ENCODE assay signal across 8 mouse cellular contexts in the genomic region with DNA sequence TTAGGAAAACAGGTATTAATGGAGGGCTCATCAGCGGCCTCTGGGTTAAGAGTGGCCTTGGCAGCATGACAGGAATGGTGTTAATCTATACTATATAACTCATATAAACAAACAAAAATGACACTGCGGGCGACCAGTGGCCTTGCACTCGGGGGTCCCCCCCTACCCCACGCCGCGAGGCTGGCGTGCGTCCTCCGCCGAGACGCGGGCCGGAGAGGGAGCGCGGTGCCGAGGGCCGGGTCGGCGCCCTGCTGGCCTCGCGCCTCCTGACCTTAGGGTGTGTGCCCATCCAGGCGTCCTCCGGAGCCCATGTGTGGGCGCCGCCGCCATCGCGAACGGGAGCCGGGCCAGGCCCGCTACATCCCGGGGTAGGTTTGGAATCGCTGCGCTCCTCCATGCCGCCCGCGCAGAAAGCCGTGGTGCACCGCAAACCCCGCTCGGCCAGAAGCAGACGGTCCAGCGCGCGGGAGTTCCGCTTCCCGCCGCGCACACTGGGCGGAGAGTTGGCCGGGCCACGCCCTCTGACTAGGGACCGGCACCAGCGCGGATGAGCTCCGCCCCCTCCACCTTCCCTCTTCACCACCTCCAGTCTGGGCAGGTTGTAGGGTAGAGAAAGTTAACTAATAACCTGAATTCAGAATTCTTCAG. TPM values are rescaled to one million over a fixed set of nuclear protein-coding genes. Genes with fewer than 3 reads are reported as not detected.
A peak's percentile ranks its signal among the peaks of the same experiment; 100 is the strongest.
DNase-seq lines count a peak whose midpoint lies in the region; ATAC-seq lines count a peak whose summit lies in the region.

A gene (minus strand): TSS at position 501 of the 648 bp plus-strand sequence.

- H3K27ac ChIP-seq in intestine, embryonic 14.5 days (ENCODE audit: low read depth): no peak within 1 kb of the TSS

- peak within 1 kb of the TSS; percentile 87 for H3K4me2 ChIP-seq in intestine, embryonic 14.5 days (ENCODE audit: low read length)

- H3K9me3 ChIP-seq in intestine, embryonic 14.5 days (ENCODE audit: control insufficient read depth, low read length): no peaks in the 10 kb centered on the region

- H3K36me3 ChIP-seq in intestine, embryonic 14.5 days (ENCODE audit: control insufficient read depth, insufficient read depth, low read length): peaks cover 19% of the 10 kb centered on the region; the same call in 1 of the 2 replicates

- DNase-seq in adrenal gland, adult 18-20 months (ENCODE audit: low spot score in 2 of 2): peak; percentile 88 to 89
- DNase-seq in embryo, embryonic 11 days: peak; percentile 90
- peak; percentile 74 for DNase-seq in gastrocnemius, postnatal 25 days
- peak; percentile 89 for DNase-seq in intestine, embryonic 14.5 days (ENCODE audit: low spot score)
- DNase-seq in left cerebral cortex, postnatal 10 days (ENCODE audit: extremely low spot score in 1 of 2, low spot score in 2 of 2): peak; percentile 75 to 89
- peak; percentile 90 for DNase-seq in right cerebral cortex, postnatal 10 days (ENCODE audit: low spot score in 2 of 2)
- peak; percentile 88 for DNase-seq in urinary bladder, postnatal 14 days (ENCODE audit: low spot score)

- H3K4me3 ChIP-seq in intestine, embryonic 14.5 days (ENCODE audit: low read depth, low read length): peak within 1 kb of the TSS; percentile 88

- WGBS in intestine, embryonic 14.5 days: under 1% methylated on average over 57 of the region's 57 CpGs

- no peaks in the 10 kb centered on the region for H3K4me1 ChIP-seq in intestine, embryonic 14.5 days (replicated peaks; ENCODE audit: control insufficient read depth, insufficient read depth, low read length)

- H3K9ac ChIP-seq in intestine, embryonic 14.5 days (ENCODE audit: low read length): peak within 1 kb of the TSS; percentile 63

- intact Hi-C loops in left cerebral cortex, postnatal 10 days (cut with DNase I): no loop called here

- ATAC-seq in intestine, embryonic 14.5 days (replicated peaks; ENCODE audit: low FRiP score, low TSS enrichment, low read depth): peak; percentile 98
- ATAC-seq in megakaryocyte progenitor cell, adult 5-6 weeks (replicated peaks; ENCODE audit: poor library complexity): peak; percentile 100

- H3K27me3 ChIP-seq in intestine, embryonic 14.5 days (replicated peaks; ENCODE audit: control insufficient read depth, insufficient read depth, low read length): no peaks in the 10 kb centered on the region

RNA-seq across cellular contexts. Expression of the gene that starts here (rescaled TPM):
- 10 to 100 TPM; 19.3 to 22.3 TPM for total RNA-seq in adrenal gland, adult 18-20 months (2021)
- 10 to 100 TPM; 13.2 to 15.3 TPM for total RNA-seq in gastrocnemius, postnatal 25 days (2021)
- 87.9 and 94.4 TPM in 2 replicates for polyA plus RNA-seq in intestine, embryonic 14.5 days (2014; fragmentation: Nextera tagmentation; extraction: Ambion mirVana)
- 10 to 100 TPM; 24.4 to 24.7 TPM for total RNA-seq in left cerebral cortex, postnatal 10 days (2021)
- 55.4 and 57.3 TPM in 2 replicates for total RNA-seq in megakaryocyte progenitor cell, adult 5-6 weeks (2015)
- total RNA-seq in megakaryocyte progenitor cell, adult 5-6 weeks (2017): 34.7 and 40.1 TPM in 2 replicates
